Mouse (Mus musculus) Patski (cell line): ENCODE data around the gene Gse1. TPM values are rescaled to one million over a fixed set of nuclear protein-coding genes. Genes with fewer than 3 reads are reported as not detected.

Experiments used
- ATAC-seq: fragments of 100-300 bp; one replicate; pipeline ENCODE4 v1.8.0; 2021
- CTCF ChIA-PET: fragments of 350-600 bp; sonication (Branson Sonifier 250); formaldehyde crosslinking; loops from one replicate; lab custom pipeline; 2022; ENCODE audit warnings: inconsistent platforms; lab: Charles Lee
- POLR2A ChIA-PET: fragments of 350-600 bp; sonication (Branson Sonifier 250); formaldehyde crosslinking; loops from one replicate; lab custom pipeline; 2022; ENCODE audit warnings: antibody characterized with exemption, inconsistent platforms; lab: Charles Lee
- DNase-seq: peaks from one replicate; pipeline ENCODE4 v3.0.0-alpha.2; 2011; ENCODE audit warnings: low read depth, low spot score
- H3K27me3 ChIP-seq: fragments of 371-371 bp; one replicate; pipeline ENCODE4 v1.5.1; 2021
- CTCF ChIP-seq: fragments of 100-300 bp; IDR thresholded peaks from one replicate; pipeline ENCODE4 v1.5.1; 2021
- in situ Hi-C: fragments of 300-500 bp; cut with MboI; formaldehyde crosslinking; loops from 3 replicates; pipeline ENCODE4 v1.11.1; 2018; ENCODE audit warnings: low pct_unique_long_range_greater_than_20kb, mixed read lengths
- polyA plus RNA-seq: library from polyadenylated mRNA; unstranded; gene quantifications from one replicate; pipeline ENCODE4 v1.2.3, GENCODE M21; 2021

Gene Gse1
- polyA plus RNA-seq, 1 experiment from 2014 or later: 19.8 TPM

GRCm38 (mm10) chr8:120513638-120514461 lies 285.6 kb downstream of the Gse1 start:
- no peak for TF ChIP-seq CTCF
- in situ Hi-C loops: no loop called here
- DNase-seq (no peak), ATAC-seq (no peak)
- ChIA-PET POLR2A (interaction anchor here (0.7 to 0.9 kb wide), 2 partner anchors 17 to 49 kb away, joined by 3 to 5 read pairs; no protein-coding TSS in a partner anchor), CTCF (interaction anchor here (0.8 kb wide), 1 partner anchor 18 kb away, joined by 3 read pairs; no protein-coding TSS in a partner anchor)
- no peaks in the 10 kb centered on the region for H3K27me3 ChIP-seq

GRCm38 (mm10) chr8:120515214-120515613 lies 287.0 kb downstream of the Gse1 start:
- H3K27me3 ChIP-seq: no peaks in the 10 kb centered on the region
- CTCF ChIA-PET: no interaction called here
- DNase-seq (no peak), ATAC-seq (no peak)
- POLR2A ChIA-PET: interaction anchor here (0.7 kb wide), 1 partner anchor 1840 kb away, joined by 3 read pairs; no protein-coding TSS in a partner anchor
- in situ Hi-C loops: no loop called here
- TF ChIP-seq CTCF: no peak

GRCm38 (mm10) chr8:120515650-120516049 lies 287.4 kb downstream of the Gse1 start:
- DNase-seq (no peak), ATAC-seq (no peak)
- CTCF ChIA-PET: no interaction called here
- no peaks in the 10 kb centered on the region for H3K27me3 ChIP-seq
- in situ Hi-C loops: no loop called here
- POLR2A ChIA-PET: no interaction called here
- no peak for TF ChIP-seq CTCF

- no peak for TF ChIP-seq CTCF
- ATAC-seq: no peak
- no peaks in the 10 kb centered on the region for H3K27me3 ChIP-seq
- in situ Hi-C loops: no loop called here
- no peak for DNase-seq
- CTCF ChIA-PET: no interaction called here
- POLR2A ChIA-PET: no interaction called here
Measured at GRCm38 (mm10) chr8:120516182-120516755, 288.0 kb downstream of the Gse1 start.

- no peak for TF ChIP-seq CTCF
- in situ Hi-C loops: no loop called here
- POLR2A ChIA-PET: interaction anchor here (1.3 kb wide), 1 partner anchor 30 kb away, joined by 5 read pairs; no protein-coding TSS in a partner anchor
Measured at GRCm38 (mm10) chr8:120517666-120518410, 289.6 kb downstream of the Gse1 start.

GRCm38 (mm10) chr8:120518736-120519534 lies 290.7 kb downstream of the Gse1 start:
- TF ChIP-seq CTCF: no peak
- in situ Hi-C loops: no loop called here
- ChIA-PET POLR2A (interaction anchor here (0.8 to 1.3 kb wide), 2 partner anchors 31 to 35 kb away, joined by 5 read pairs; no protein-coding TSS in a partner anchor), CTCF (interaction anchor here (0.9 to 1.3 kb wide), 2 partner anchors 10 to 14 kb away, joined by 3 read pairs; no protein-coding TSS in a partner anchor)
- no peak for DNase-seq
- ATAC-seq: no peak
- H3K27me3 ChIP-seq: no peaks in the 10 kb centered on the region

More at GRCm38 (mm10) chr8:120517666-120518410, 289.6 kb downstream of the Gse1 start:
- DNase-seq: no peak
- CTCF ChIA-PET: no interaction called here
- ATAC-seq: no peak
- no peaks in the 10 kb centered on the region for H3K27me3 ChIP-seq

- ChIA-PET POLR2A (no interaction called here), CTCF (interaction anchor here (0.9 to 1.4 kb wide), 2 partner anchors 9 to 41 kb away, joined by 3 read pairs; no protein-coding TSS in a partner anchor)
- DNase-seq: no peak
- in situ Hi-C loops: no loop called here
- TF ChIP-seq CTCF: no peak
- no peaks in the 10 kb centered on the region for H3K27me3 ChIP-seq
- ATAC-seq: no peak
Measured at GRCm38 (mm10) chr8:120520287-120520686, 292.0 kb downstream of the Gse1 start.

- ChIA-PET POLR2A (interaction anchor here (0.6 kb wide), 1 partner anchor 79 kb away, joined by 5 read pairs; no protein-coding TSS in a partner anchor), CTCF (interaction anchor here (1.4 kb wide), 1 partner anchor 41 kb away, joined by 3 read pairs; no protein-coding TSS in a partner anchor)
- in situ Hi-C loops: no loop called here
- TF ChIP-seq CTCF: no peak
- no peak for ATAC-seq
- DNase-seq: no peak
- no peaks in the 10 kb centered on the region for H3K27me3 ChIP-seq
Measured at GRCm38 (mm10) chr8:120520707-120521590, 292.7 kb downstream of the Gse1 start.

GRCm38 (mm10) chr8:120521591-120521965 lies 293.3 kb downstream of the Gse1 start:
- ChIA-PET POLR2A (interaction anchor here (0.6 kb wide), 1 partner anchor 78 kb away, joined by 5 read pairs; no protein-coding TSS in a partner anchor), CTCF (no interaction called here)

More at GRCm38 (mm10) chr8:120521591-120521965, 293.3 kb downstream of the Gse1 start:
- H3K27me3 ChIP-seq: no peaks in the 10 kb centered on the region
- DNase-seq (no peak), ATAC-seq (no peak)
- in situ Hi-C loops: no loop called here
- TF ChIP-seq CTCF: no peak
